Mouse (Mus musculus) liver, adult (tissue): ENCODE measurements around the gene Tet3.

Experiments used
- GATA4 ChIP-seq: IDR thresholded peaks from 2 replicates; pipeline ENCODE4 v1.6.1; 2014; ENCODE audit warnings: mild to moderate bottlenecking, low read length; ENCODE audit not compliant: insufficient replicate concordance

Tet3 gene

DNA sequence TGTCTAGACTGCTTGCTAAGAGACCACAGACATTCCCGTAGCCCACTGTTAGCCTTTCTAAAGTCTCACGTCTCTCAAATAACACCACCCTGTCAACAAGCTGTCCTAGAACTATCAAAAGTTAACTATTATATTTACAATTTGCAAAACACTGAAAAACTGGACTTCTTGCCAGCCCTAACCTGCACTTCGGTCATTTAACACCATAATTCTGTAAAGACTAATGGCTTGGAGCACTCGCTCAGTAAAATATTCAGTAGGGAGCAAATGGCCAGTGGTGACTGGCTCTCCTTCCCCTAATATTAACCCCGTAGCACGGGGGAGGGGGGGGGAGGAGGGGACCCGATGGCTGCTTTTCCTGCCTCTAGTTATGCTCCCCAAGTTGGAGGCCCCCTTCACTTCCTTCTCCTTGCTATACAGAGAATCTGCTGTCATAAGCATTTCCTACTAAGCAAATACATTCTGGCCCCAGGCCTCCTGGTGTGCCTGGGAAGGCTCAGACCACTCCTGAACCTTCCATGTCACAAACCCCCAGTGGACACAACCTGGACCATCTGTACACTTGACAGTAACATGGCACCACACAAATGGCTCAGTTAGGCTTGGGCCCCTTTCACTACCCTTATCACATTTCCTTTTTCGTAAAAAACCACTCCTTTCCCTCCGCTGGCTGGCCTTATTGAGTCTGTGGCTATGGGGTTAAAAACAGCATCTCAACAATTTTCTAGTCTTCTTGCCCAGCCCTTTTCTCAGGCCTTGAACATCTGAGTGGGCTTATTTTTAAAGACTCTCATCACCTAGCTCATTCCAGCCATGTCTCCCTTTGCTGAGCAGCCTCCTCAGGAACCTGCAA, 8.2 kb downstream of the Tet3 start:
- TF ChIP-seq GATA4, result no peak

DNA sequence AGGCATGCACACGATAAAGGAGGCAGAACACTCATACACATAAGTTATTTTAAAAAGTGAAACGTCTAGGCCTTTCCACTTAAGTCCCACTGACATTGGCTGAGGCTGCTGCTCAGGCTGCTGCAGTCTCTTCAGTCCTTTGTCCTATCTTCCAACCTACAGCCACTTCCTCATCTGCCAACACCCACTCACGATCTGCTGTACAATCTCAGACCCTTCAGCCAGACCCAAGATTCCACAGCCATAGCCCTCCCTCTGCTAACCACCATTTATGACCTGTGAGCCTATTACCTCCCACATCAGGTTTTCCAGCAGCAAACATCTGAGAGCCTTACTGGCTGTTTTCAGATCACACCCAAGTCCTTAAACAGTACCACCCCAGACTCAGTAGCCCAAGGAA, 9.4 kb downstream of the Tet3 start:
- no peak for TF ChIP-seq GATA4

- TF ChIP-seq GATA4, result no peak
Measured at GRCm38 (mm10) chr6:83448911-83449310, 10.0 kb downstream of the Tet3 start.

DNA sequence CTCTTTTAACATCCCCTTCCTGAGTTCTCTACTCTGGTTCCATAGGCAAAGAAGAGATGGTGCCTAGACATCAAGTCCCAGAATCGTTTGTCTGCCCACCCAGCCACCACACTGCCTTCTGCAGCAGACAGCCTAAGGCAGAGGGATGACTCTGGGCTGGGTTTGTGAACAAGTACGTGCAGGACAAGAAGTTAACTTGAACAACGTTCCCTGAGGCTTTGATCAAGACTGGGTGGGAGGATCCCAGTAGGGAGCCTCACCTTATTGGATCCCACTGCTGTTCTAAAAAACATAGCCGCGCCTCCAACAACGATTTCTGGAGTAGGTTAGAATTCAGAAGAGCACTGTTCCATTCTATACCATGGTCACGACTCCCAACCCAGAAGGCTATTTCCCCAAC, 11.9 kb downstream of the Tet3 start:
- TF ChIP-seq GATA4, result no peak

DNA sequence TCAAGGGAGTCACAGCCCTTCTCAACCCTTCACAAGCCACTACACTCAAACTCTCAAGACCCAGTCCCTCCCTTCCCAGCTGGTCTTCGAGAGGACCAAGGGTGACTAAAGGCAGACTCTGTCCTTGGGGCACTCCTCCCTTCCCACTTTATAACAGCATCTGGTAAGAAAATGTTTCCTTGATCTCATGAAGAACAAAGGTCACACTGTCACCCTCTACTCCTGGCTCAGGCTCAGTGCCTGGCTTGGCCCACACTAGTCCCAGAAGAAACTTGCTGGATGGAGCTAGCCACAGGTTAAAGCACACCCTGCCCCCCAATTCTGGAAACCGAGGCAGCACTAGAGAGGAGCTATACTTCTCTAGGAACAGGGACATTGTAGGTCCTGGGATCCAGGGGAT, 13.1 kb downstream of the Tet3 start:
- TF ChIP-seq GATA4, result no peak

- no peak for TF ChIP-seq GATA4
Measured at GRCm38 (mm10) chr6:83443441-83444340, 15.2 kb downstream of the Tet3 start.

- TF ChIP-seq GATA4, result no peak
Measured at GRCm38 (mm10) chr6:83442639-83443038, 16.2 kb downstream of the Tet3 start.

DNA sequence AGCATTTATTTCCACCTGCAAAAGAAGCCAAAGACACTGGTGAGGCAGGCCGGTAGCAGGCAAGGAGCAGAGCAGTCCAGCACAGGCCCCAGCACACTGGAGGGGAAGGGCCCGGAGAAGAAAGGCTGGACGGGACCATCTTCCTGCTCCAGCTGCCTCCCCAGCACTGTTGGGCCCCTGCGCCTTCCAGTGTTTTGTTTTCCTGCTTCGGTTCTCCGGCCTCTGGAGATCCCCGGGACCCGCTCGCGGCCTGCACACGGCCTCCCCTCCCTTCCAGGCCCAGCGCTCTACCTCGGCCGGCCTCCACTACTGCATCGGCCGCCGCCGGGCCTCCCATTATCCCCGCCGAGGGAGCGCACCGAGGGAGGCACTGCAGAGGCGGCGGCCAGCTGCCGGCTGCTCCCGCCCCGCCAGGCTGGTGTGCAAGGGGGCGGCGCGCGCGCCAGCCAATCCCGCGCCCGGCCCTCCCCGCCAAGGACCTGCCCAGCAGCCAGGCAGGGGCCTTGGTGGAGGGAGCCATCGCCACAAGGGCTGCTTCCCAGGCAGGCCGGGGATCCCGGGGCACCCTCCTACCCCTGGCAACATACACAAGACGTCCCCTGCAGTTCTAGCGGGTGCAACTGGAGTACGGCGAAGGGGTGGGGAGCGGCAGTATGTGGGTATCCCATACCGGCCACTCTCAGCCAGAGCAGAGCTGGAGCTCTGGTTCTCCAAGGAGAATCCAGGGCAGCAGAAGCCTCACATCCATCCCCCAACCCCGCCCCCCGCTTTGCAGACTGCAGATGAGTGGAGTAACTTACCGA, 17.4 kb downstream of the Tet3 start:
- no peak; the same call in 1 of the 2 replicates for TF ChIP-seq GATA4

DNA sequence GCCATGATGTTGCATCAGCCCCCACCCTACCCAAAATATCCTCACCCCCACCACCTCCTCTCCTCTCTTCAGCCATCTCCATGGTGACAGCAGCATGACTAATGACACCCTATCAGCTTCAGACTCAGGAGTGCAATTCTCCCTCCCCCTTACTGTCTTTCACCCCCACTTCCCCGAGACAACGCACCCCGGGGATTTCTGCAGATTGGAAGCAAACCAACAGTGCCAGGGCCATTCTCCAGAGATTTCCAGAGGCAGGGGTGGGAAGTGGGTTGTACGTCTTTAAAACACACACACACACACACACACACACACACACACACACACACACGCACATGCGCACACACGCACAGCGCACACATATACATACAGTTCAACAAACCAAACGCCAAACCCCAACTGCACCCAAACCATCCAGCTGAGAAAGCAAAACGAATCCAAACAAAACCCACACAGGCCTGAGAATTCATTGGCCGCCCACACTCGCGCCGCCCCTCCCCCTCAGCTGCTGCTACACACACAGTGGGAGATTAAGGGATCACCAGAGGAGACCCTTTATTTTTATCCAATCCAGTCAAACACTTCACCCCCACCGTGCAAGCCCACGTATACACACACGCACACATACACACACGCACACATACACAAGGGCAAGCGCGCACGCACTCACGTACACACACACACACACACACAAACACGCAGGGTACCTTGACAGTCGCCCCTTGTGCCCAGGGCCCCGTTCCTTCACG, 18.2 kb downstream of the Tet3 start:
- TF ChIP-seq GATA4, result no peak

- TF ChIP-seq GATA4, result no peak
Measured at GRCm38 (mm10) chr6:83440197-83440509, 18.7 kb downstream of the Tet3 start.

DNA sequence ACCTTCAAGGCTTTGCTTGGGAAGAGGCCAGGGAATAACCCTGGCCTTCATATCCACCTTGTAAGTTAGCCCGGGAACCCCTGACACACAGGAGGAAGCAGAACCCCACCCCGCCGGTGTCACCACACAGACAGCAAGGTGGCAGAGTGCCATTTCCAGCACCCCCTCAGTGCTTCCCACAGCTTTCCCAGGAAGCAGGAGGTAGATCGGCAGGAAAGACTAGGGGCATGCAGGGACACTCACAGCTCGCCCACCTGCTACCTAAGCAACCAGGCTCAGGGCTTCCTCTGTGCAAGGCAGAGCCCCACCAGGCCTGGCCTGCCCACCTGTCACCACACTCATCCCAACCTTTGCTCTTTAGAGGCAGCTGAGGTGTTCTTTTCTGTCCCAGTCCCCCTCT, 19.1 kb downstream of the Tet3 start:
- TF ChIP-seq GATA4, result no peak

DNA sequence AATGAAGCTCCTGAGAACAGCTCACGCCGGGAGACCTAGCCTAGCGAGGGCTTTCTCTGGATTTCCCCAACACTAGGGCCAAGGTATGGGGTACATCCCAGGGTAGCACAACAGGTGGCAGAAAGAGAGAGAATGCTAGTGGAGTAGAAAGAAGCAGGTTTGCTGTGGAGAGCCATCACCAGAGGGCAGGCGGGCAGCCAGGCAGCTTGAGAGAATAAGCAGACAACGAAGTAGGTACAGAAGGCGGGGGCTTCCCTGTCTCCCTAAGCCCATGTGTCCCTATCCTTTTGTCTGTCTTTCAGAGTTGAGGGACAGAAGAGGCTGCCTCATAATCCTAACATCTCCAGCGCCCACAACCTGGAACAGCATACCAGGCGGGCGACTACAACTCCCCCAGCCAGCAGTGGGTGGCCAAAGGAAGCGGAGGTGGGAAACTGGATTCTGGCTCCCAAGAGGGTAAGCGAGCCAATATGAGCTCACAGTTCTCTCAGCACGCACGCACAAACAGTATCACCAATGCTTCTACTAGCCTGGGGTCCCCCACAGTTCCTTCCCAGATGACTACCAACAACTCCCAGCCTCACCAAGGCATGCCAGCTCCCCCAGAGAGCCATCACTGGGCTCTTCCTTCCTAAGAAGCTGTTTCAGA, 19.6 kb downstream of the Tet3 start:
- TF ChIP-seq GATA4, result no peak

DNA sequence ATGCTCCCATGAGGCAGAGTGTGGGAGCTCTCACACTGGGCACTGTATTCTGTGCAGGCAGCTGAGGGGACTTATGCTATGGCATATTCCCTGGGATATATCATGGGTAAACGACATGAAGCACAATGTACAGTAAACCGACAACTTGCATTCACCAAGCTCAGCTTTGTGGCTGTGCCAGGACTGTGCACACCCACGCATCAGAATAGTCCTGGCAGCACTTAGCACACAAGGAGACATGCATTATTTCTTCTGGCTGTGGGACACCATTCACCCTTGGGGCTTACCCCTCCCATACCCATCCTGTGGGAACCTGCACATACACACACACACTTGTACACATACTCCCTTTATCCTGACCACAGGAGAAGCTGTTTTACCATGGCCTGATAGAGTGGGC, 20.3 kb downstream of the Tet3 start:
- TF ChIP-seq GATA4, result no peak

- TF ChIP-seq GATA4, result no peak
Measured at GRCm38 (mm10) chr6:83437802-83438201, 21.1 kb downstream of the Tet3 start.

DNA sequence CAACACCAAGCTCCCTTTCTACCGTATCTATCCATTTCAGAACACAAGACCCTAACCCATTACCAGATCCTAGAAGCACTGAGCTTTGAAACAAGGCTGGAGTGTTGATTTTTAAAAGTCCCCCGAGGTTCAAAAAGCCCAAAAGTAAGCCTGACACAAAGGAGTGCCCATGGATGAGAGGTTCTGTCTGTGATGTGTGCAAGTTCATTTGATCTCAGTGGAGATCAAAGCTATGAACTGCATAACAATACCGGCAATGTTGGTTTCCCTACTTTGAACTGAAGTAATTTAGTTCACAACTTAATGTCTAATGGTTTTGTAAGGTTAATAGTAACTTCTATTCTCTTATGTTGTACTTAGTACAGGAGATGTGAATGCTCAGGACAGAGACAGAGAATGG, 21.7 kb downstream of the Tet3 start:
- TF ChIP-seq GATA4, result no peak

DNA sequence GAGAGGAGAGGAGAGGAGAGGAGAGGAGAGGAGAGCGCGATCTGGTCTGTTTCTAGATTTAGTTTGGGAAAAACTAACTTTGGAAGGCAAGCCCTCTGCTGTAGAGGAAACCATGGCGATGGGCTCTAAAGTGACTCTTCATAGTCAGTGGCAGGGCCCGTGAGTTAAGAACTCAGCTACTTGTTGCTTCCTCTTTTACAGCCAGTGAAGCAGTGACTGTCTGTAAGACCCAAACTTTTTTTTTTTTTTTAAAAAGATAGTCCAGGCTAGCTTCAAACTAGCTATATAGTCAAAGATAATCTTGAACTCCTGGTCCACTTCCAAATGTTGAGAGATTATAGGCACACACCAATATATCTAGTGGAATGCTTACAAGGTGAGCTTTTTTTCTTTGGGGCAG, 22.3 kb downstream of the Tet3 start:
- TF ChIP-seq GATA4, result no peak
